Mouse (Mus musculus) induced T-regulatory cell, adult 2 months (primary cell): ENCODE measurements around the gene Slc6a3.

Experiments used
- DNase-seq: peaks from one replicate; pipeline ENCODE4 v3.0.0-alpha.2; 2012; ENCODE audit warnings: low read depth

Gene Slc6a3

GRCm38 (mm10) chr13:73536403-73536821 lies at the start of gene Slc6a3:
Slc6a3 (plus strand) TSS chr13:73536747.
- DNase-seq: no peak

GRCm38 (mm10) chr13:73488105-73488504 lies 48.4 kb upstream of the Slc6a3 start:
- peak; percentile 67 for DNase-seq

- DNase-seq: peak; percentile 56
Measured at GRCm38 (mm10) chr13:73488707-73489106, 47.8 kb upstream of the Slc6a3 start.

GRCm38 (mm10) chr13:73489986-73490385 lies 46.6 kb upstream of the Slc6a3 start:
- DNase-seq: no peak

GRCm38 (mm10) chr13:73490564-73491170 lies 45.9 kb upstream of the Slc6a3 start:
- no peak for DNase-seq

- DNase-seq: peak; percentile 52
Measured at GRCm38 (mm10) chr13:73493183-73493582, 43.4 kb upstream of the Slc6a3 start.

GRCm38 (mm10) chr13:73494528-73494927 lies 42.0 kb upstream of the Slc6a3 start:
- no peak for DNase-seq

GRCm38 (mm10) chr13:73496137-73496536 lies 40.4 kb upstream of the Slc6a3 start:
- no peak for DNase-seq

GRCm38 (mm10) chr13:73499893-73500604 lies 36.5 kb upstream of the Slc6a3 start:
- no peak for DNase-seq

GRCm38 (mm10) chr13:73502719-73503118 lies 33.8 kb upstream of the Slc6a3 start:
- DNase-seq: peak; percentile 74

GRCm38 (mm10) chr13:73505686-73506467 lies 30.7 kb upstream of the Slc6a3 start:
- DNase-seq: peak; percentile 87

- DNase-seq: no peak
Measured at GRCm38 (mm10) chr13:73508817-73509550, 27.6 kb upstream of the Slc6a3 start.

GRCm38 (mm10) chr13:73509869-73510268 lies 26.7 kb upstream of the Slc6a3 start:
- no peak for DNase-seq

- peak; percentile 85 for DNase-seq
Measured at GRCm38 (mm10) chr13:73512776-73513673, 23.5 kb upstream of the Slc6a3 start.

GRCm38 (mm10) chr13:73516886-73517285 lies 19.7 kb upstream of the Slc6a3 start:
- no peak for DNase-seq

- DNase-seq: no peak
Measured at GRCm38 (mm10) chr13:73533716-73534115, 2.8 kb upstream of the Slc6a3 start.

- no peak for DNase-seq
Measured at GRCm38 (mm10) chr13:73535287-73535686, 1.3 kb upstream of the Slc6a3 start.

GRCm38 (mm10) chr13:73536824-73537223 lies 277 bp downstream of the Slc6a3 start:
- DNase-seq: no peak

GRCm38 (mm10) chr13:73564201-73564600 lies 27.7 kb downstream of the Slc6a3 start:
- DNase-seq: no peak

- DNase-seq: no peak
Measured at GRCm38 (mm10) chr13:73575051-73575450, 38.5 kb downstream of the Slc6a3 start.

GRCm38 (mm10) chr13:73577277-73577676 lies 40.7 kb downstream of the Slc6a3 start:
- DNase-seq: no peak
